Mouse (Mus musculus): ENCODE results near the gene Sirt2. TPM values are rescaled to one million over a fixed set of nuclear protein-coding genes. Genes with fewer than 3 reads are reported as not detected.

Sirt2 gene
- total and polyA plus RNA-seq, 3 experiments: 35.7 to 72.4 TPM; not detected in 1

GRCm38 (mm10) chr7:28722079-28722478 is 44.5 kb upstream of the Sirt2 start:
- Histone ChIP-seq H3K27ac (ENCODE audit: control insufficient read depth, low read depth, low read length) (no peak overlapping the region), H3K4me1 (ENCODE audit: control insufficient read depth in 1 of 2, insufficient read depth in 2 of 2, low read length in 2 of 2) (no peaks in the 10 kb centered on the region), H3K79me2 (ENCODE audit: control insufficient read depth, insufficient read depth, low read length, poor library complexity) (no peaks in the 10 kb centered on the region), H3K4me3 (ENCODE audit: control insufficient read depth in 1 of 2, insufficient read depth in 1 of 2, low read depth in 2 of 2, low read length in 2 of 2) (no peak overlapping the region), H3K9ac (ENCODE audit: control insufficient read depth, low read depth, low read length, poor library complexity, severe bottlenecking) (no peak overlapping the region), H3K36me3 (ENCODE audit: control insufficient read depth in 1 of 2, insufficient read depth in 2 of 2, low read length in 2 of 2) (no peaks in the 10 kb centered on the region), H3K27me3 (ENCODE audit: control insufficient read depth in 1 of 2, insufficient read depth in 2 of 2, low read length in 2 of 2) (no peaks in the 10 kb centered on the region; a peak in 1 of 4 replicates), H3K9me3 (replicated peaks; ENCODE audit: insufficient read depth, low read length) (no peaks in the 10 kb centered on the region)
- TF ChIP-seq RAD21 (IDR thresholded peaks at IDR 0.05; ENCODE audit: low read depth, low read length) (peak; percentile 19), ZMIZ1 (IDR thresholded peaks at IDR 0.05; ENCODE audit: low read depth, low read length) (no peak), USF2 (IDR thresholded peaks at IDR 0.05; ENCODE audit: borderline replicate concordance in 1 of 2, insufficient read depth in 1 of 2, low read depth in 1 of 2, low read length in 2 of 2) (no peak), POLR2AphosphoS5 (IDR thresholded peaks at IDR 0.05; ENCODE audit: borderline replicate concordance, low read depth, low read length) (no peak), CTCF (IDR thresholded peaks at IDR 0.05 in 2 of 3, conservative IDR thresholded peaks at IDR 0.05 in 1 of 3; ENCODE audit: control insufficient read depth in 1 of 3, insufficient read depth in 1 of 3, low read depth in 2 of 3, low read length in 3 of 3, poor library complexity in 1 of 3, severe bottlenecking in 1 of 3) (peak; percentile 32 to 51 (median 43); a peak in 5 of 6 replicates)
- DNase-seq (ENCODE audit: low read depth, low spot score): peak; percentile 60

- Histone ChIP-seq H3K27ac (ENCODE audit: control insufficient read depth, low read depth, low read length) (no peak overlapping the region), H3K27me3 (ENCODE audit: control insufficient read depth in 1 of 2, insufficient read depth in 2 of 2, low read length in 2 of 2) (no peaks in the 10 kb centered on the region), H3K9ac (ENCODE audit: control insufficient read depth, low read depth, low read length, poor library complexity, severe bottlenecking) (no peak overlapping the region), H3K4me3 (ENCODE audit: control insufficient read depth in 1 of 2, insufficient read depth in 1 of 2, low read depth in 2 of 2, low read length in 2 of 2) (no peak overlapping the region), H3K79me2 (ENCODE audit: control insufficient read depth, insufficient read depth, low read length, poor library complexity) (no peaks in the 10 kb centered on the region), H3K9me3 (replicated peaks; ENCODE audit: insufficient read depth, low read length) (no peaks in the 10 kb centered on the region), H3K36me3 (ENCODE audit: control insufficient read depth in 1 of 2, insufficient read depth in 2 of 2, low read length in 2 of 2) (no peaks in the 10 kb centered on the region), H3K4me1 (ENCODE audit: control insufficient read depth in 1 of 2, insufficient read depth in 2 of 2, low read length in 2 of 2) (no peaks in the 10 kb centered on the region)
- no peak for DNase-seq (ENCODE audit: low read depth, low spot score)
- no peak for TF ChIP-seq NRF1 (IDR thresholded peaks at IDR 0.05; ENCODE audit: insufficient read depth, low read depth, low read length, poor library complexity, severe bottlenecking)
- TF ChIP-seq HCFC1 (IDR thresholded peaks at IDR 0.05; ENCODE audit: low read depth, low read length): no peak
- TF ChIP-seq ZC3H11A (IDR thresholded peaks at IDR 0.05; ENCODE audit: low read depth, low read length): no peak
- TF ChIP-seq SMC3 (IDR thresholded peaks at IDR 0.05; ENCODE audit: low read depth, low read length): no peak
- no peak for TF ChIP-seq TCF12 (IDR thresholded peaks at IDR 0.05; ENCODE audit: low read depth, low read length)
- TF ChIP-seq CHD2 (IDR thresholded peaks at IDR 0.05; ENCODE audit: low read length): no peak
- TF ChIP-seq CTCF (IDR thresholded peaks at IDR 0.05 in 2 of 3, conservative IDR thresholded peaks at IDR 0.05 in 1 of 3; ENCODE audit: control insufficient read depth in 1 of 3, insufficient read depth in 1 of 3, low read depth in 2 of 3, low read length in 3 of 3, poor library complexity in 1 of 3, severe bottlenecking in 1 of 3): no peak
- TF ChIP-seq RAD21 (IDR thresholded peaks at IDR 0.05; ENCODE audit: low read depth, low read length): no peak
- TF ChIP-seq MAZ (IDR thresholded peaks at IDR 0.05; ENCODE audit: low read depth, low read length): no peak
- no peak for TF ChIP-seq UBTF (IDR thresholded peaks at IDR 0.05; ENCODE audit: borderline replicate concordance, insufficient read depth, low read depth, low read length)
- no peak for TF ChIP-seq ZKSCAN1 (IDR thresholded peaks at IDR 0.05; ENCODE audit: low read depth, low read length)
- no peak for TF ChIP-seq MXI1 (IDR thresholded peaks at IDR 0.05; ENCODE audit: low read depth, low read length)
- TF ChIP-seq ELF1 (IDR thresholded peaks at IDR 0.05; ENCODE audit: low read depth, low read length): no peak
- no peak for TF ChIP-seq TAL1 (IDR thresholded peaks at IDR 0.05; ENCODE audit: low read length)
- TF ChIP-seq USF2 (IDR thresholded peaks at IDR 0.05; ENCODE audit: borderline replicate concordance in 1 of 2, insufficient read depth in 1 of 2, low read depth in 1 of 2, low read length in 2 of 2): no peak
- no peak for TF ChIP-seq USF1 (IDR thresholded peaks at IDR 0.05; ENCODE audit: low read depth, low read length)
- no peak for TF ChIP-seq E2F4 (IDR thresholded peaks at IDR 0.05; ENCODE audit: borderline replicate concordance, low read depth, low read length)
These were observed 41.9 kb upstream of the Sirt2 start for GRCm38 (mm10) chr7:28724613-28725012.

Measured in MEL (cell line).